Mouse (Mus musculus) MN1 (cell line): ENCODE measurements around the gene Cep95.

Experiments used
- DNase-seq: peaks from one replicate; pipeline ENCODE4 v3.0.0-alpha.2; 2016; ENCODE audit warnings: low spot score

The Cep95 gene

GRCm38 (mm10) chr11:106814601-106815320 lies 25.7 kb downstream of the Cep95 start:
- DNase-seq = no peak

- DNase-seq = no peak
Observed at GRCm38 (mm10) chr11:106815331-106815730, 26.3 kb downstream of the Cep95 start.

- DNase-seq = no peak
Observed at GRCm38 (mm10) chr11:106815761-106816160, 26.7 kb downstream of the Cep95 start.

GRCm38 (mm10) chr11:106816316-106816715 lies 27.3 kb downstream of the Cep95 start:
- no peak for DNase-seq

GRCm38 (mm10) chr11:106817156-106817555 lies 28.1 kb downstream of the Cep95 start:
- DNase-seq = no peak

GRCm38 (mm10) chr11:106817808-106818207 lies 28.8 kb downstream of the Cep95 start:
- DNase-seq = no peak

GRCm38 (mm10) chr11:106818341-106818740 lies 29.3 kb downstream of the Cep95 start:
- DNase-seq = no peak

- DNase-seq = no peak
Observed at GRCm38 (mm10) chr11:106819595-106819994, 30.5 kb downstream of the Cep95 start.

- no peak for DNase-seq
Observed at GRCm38 (mm10) chr11:106820252-106820651, 31.2 kb downstream of the Cep95 start.

- peak; percentile 13 for DNase-seq
Observed at GRCm38 (mm10) chr11:106820972-106821371, 31.9 kb downstream of the Cep95 start.

- no peak for DNase-seq
Observed at GRCm38 (mm10) chr11:106821397-106821796, 32.3 kb downstream of the Cep95 start.

GRCm38 (mm10) chr11:106822491-106822890 lies 33.4 kb downstream of the Cep95 start:
- no peak for DNase-seq

- no peak for DNase-seq
Observed at GRCm38 (mm10) chr11:106822911-106823310, 33.9 kb downstream of the Cep95 start.

- no peak for DNase-seq
Observed at GRCm38 (mm10) chr11:106823741-106824140, 34.7 kb downstream of the Cep95 start.

GRCm38 (mm10) chr11:106824403-106824802 lies 35.4 kb downstream of the Cep95 start:
- no peak for DNase-seq

GRCm38 (mm10) chr11:106828079-106828478 lies 39.0 kb downstream of the Cep95 start:
- no peak for DNase-seq

GRCm38 (mm10) chr11:106842002-106842401 lies 53.0 kb downstream of the Cep95 start:
- no peak for DNase-seq

GRCm38 (mm10) chr11:106851438-106851837 lies 62.4 kb downstream of the Cep95 start:
- DNase-seq = peak; percentile 39
